Mouse (Mus musculus): Measurements from ENCODE around the gene Bnipl.
"Not testable (repeated sequence)": the region's sequence is repeated elsewhere in the genome, so short reads cannot be mapped to it uniquely, and the experiment has no call there.

The Bnipl gene

GRCm38 (mm10) chr3:95212889-95213608, 37.9 kb downstream of the Bnipl start:
- not testable (repeated sequence) for DNase-seq (ENCODE audit: low spot score)

GRCm38 (mm10) chr3:95210585-95210984, 40.4 kb downstream of the Bnipl start:
- DNase-seq (ENCODE audit: low spot score) = no peak

- DNase-seq (ENCODE audit: low spot score) = no peak
Measured at GRCm38 (mm10) chr3:95208286-95208685, 42.7 kb downstream of the Bnipl start.

- no peak for DNase-seq (ENCODE audit: low spot score)
Measured at GRCm38 (mm10) chr3:95203880-95204279, 47.1 kb downstream of the Bnipl start.

- no peak for DNase-seq (ENCODE audit: low spot score)
Measured at GRCm38 (mm10) chr3:95200562-95200961, 50.4 kb downstream of the Bnipl start.

GRCm38 (mm10) chr3:95200132-95200531, 50.9 kb downstream of the Bnipl start:
- DNase-seq (ENCODE audit: low spot score) = peak; percentile 68

GRCm38 (mm10) chr3:95199101-95199500, 51.9 kb downstream of the Bnipl start:
- DNase-seq (ENCODE audit: low spot score) = no peak

GRCm38 (mm10) chr3:95195772-95196171, 55.2 kb downstream of the Bnipl start:
- no peak for DNase-seq (ENCODE audit: low spot score)

- no peak for DNase-seq (ENCODE audit: low spot score)
Measured at GRCm38 (mm10) chr3:95194721-95195135, 56.3 kb downstream of the Bnipl start.

Measured in urinary bladder, postnatal 14 days (tissue).